Mouse (Mus musculus) brain, embryonic 14.5 days (tissue): ENCODE data around the gene Actr1a.
A peak's percentile ranks its signal among the peaks of the same experiment; 100 is the strongest.

Experiments used
- CTCF ChIP-seq: fragments of 200-500 bp; IDR thresholded peaks from 2 replicates; pipeline ENCODE4 v1.5.1; 2012; ENCODE audit warnings: inconsistent platforms, mild to moderate bottlenecking, moderate library complexity, borderline replicate concordance; ENCODE audit not compliant: insufficient read depth, insufficient read length; ENCODE audit errors: extremely low read depth
- POLR2A ChIP-seq: fragments of 200-500 bp; IDR thresholded peaks from 2 replicates; pipeline ENCODE4 v1.6.1; 2012; ENCODE audit warnings: mild to moderate bottlenecking, inconsistent platforms, borderline replicate concordance; ENCODE audit not compliant: poor library complexity, insufficient read depth, insufficient read length, severe bottlenecking; ENCODE audit errors: extremely low read depth

GRCm38 (mm10) chr19:46435492-46435891, 39.9 kb upstream of the Actr1a start:
- TF ChIP-seq CTCF, result peak; percentile 65
- TF ChIP-seq POLR2A, result no peak
